Mouse (Mus musculus): Measurements from ENCODE around the gene Slc12a8. TPM values are rescaled to one million over a fixed set of nuclear protein-coding genes. Genes with fewer than 3 reads are reported as not detected.

Slc12a8 gene
- total and polyA plus RNA-seq, 2 experiments from 2014 or later = 0.71 to 1.1 TPM

DNA sequence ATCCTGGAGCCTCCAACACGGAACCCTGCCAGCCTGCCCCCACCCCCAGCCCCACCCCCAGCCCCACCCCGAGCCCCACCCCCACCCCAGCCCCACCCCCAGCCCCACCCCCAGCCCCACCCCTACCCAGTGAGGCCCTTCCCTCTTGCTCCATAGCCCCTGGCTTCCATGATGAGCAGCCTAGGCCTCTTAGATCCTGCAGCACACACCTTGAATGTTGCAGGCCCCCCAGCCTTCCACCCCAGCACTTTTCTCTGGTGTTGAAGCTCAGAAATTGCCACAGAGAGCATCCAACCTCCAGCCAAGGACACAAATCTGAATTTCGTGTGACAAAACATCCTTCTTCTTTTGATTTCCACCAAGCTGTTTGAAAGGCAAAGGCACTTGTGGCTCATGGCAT, 104.7 kb downstream of the Slc12a8 start:
- H3K27ac ChIP-seq (ENCODE audit: low read depth, low read length) = no peak overlapping the region
- H3K9me3 ChIP-seq (ENCODE audit: low read length) = no peaks in the 10 kb centered on the region
- WGBS = 77% methylated on average over 2 of the region's 3 CpGs
- TF ChIP-seq CTCF (IDR thresholded peaks at IDR 0.05) = no peak
- H3K27me3 ChIP-seq (ENCODE audit: insufficient read depth, low read length) = no peaks in the 10 kb centered on the region
- ATAC-seq (ENCODE audit: low FRiP score) = no peak
- H3K9ac ChIP-seq (replicated peaks; ENCODE audit: low read length, poor library complexity, severe bottlenecking) = no peak overlapping the region
- no peak overlapping the region for H3K4me3 ChIP-seq (ENCODE audit: low read depth, low read length)
- no peaks in the 10 kb centered on the region for H3K4me1 ChIP-seq (ENCODE audit: insufficient read depth, low read length)
- H3K36me3 ChIP-seq (ENCODE audit: insufficient read depth, low read length) = no peaks in the 10 kb centered on the region
- no peak for DNase-seq (ENCODE audit: low spot score)
- H3K4me2 ChIP-seq (ENCODE audit: low read depth, low read length, poor library complexity, severe bottlenecking) = no peak overlapping the region

DNA sequence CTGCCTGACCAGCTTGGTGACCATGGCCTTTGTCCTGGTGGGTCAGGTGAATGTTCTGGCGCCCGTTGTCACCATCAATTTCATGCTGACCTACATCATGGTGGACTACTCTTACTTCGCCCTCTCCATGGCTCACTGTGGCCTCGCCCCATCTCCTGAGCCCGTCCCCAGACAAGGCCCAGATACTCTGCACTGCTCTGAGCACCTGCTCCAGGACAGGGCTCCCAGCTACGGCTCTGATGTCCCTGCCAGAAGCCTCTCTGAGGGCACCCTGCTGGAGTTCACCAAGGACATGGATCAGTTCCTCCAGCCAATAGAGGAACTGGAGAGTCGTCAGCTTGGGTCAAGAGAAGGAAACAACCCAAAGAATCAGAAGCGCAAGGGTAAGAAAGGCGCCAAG, 107.5 kb downstream of the Slc12a8 start:
- ATAC-seq (ENCODE audit: low FRiP score) (no peak), DNase-seq (ENCODE audit: low spot score) (no peak)
- no peak overlapping the region for H3K9ac ChIP-seq (replicated peaks; ENCODE audit: low read length, poor library complexity, severe bottlenecking)
- WGBS = 94% methylated on average over 9 of the region's 9 CpGs
- H3K36me3 ChIP-seq (ENCODE audit: insufficient read depth, low read length) = no peaks in the 10 kb centered on the region
- no peak overlapping the region for H3K4me2 ChIP-seq (ENCODE audit: low read depth, low read length, poor library complexity, severe bottlenecking)
- no peaks in the 10 kb centered on the region for H3K9me3 ChIP-seq (ENCODE audit: low read length)
- H3K4me1 ChIP-seq (ENCODE audit: insufficient read depth, low read length) = no peaks in the 10 kb centered on the region
- H3K4me3 ChIP-seq (ENCODE audit: low read depth, low read length) = no peak overlapping the region
- H3K27me3 ChIP-seq (ENCODE audit: insufficient read depth, low read length) = no peaks in the 10 kb centered on the region
- H3K27ac ChIP-seq (ENCODE audit: low read depth, low read length) = no peak overlapping the region
- no peak for TF ChIP-seq CTCF (IDR thresholded peaks at IDR 0.05)

- TF ChIP-seq CTCF (IDR thresholded peaks at IDR 0.05) = no peak
These were observed 112.4 kb downstream of the Slc12a8 start for GRCm38 (mm10) chr16:33629539-33629938.

DNA sequence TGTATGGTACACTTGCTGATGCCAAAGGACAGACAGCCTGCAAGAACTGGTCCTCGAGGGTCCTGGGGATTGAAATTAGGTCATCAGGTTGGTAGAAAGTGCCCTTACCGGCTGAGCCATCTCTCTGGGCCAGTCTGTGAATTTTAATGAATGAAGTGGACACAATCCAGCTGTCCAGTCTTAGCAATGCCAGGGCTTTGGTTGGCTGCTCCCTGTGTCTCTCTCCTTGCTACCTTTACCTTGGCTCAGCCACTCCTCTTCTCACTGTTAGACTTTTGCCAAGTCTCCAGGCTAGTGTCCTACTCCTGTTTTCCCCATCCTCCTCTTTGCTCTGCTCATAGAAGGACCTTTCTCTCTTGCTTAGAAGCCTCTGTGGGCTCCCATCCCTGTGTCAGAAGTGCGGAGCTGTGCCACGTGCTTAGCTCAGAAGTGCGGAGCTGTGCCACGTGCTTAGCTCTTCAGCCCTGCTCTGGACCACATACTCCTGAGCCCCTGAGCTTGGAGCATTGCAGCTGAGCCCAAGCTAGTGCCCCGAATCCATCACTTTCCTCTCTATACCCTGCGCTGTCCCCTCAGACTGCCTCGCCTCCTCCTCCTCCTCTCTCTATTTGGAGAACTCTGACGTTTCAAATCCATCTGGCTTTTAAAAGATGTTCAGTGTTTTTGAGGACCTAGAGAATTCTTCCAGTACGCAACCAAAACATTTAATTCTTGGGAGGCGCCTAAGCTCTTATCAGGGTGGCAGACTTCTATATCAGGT, 118.9 kb downstream of the Slc12a8 start:
- Histone ChIP-seq H3K4me1 (ENCODE audit: insufficient read depth, low read length) (no peaks in the 10 kb centered on the region), H3K4me3 (ENCODE audit: low read depth, low read length) (no peak overlapping the region), H3K9me3 (ENCODE audit: low read length) (no peaks in the 10 kb centered on the region), H3K9ac (replicated peaks; ENCODE audit: low read length, poor library complexity, severe bottlenecking) (no peak overlapping the region), H3K27ac (ENCODE audit: low read depth, low read length) (no peak overlapping the region), H3K4me2 (ENCODE audit: low read depth, low read length, poor library complexity, severe bottlenecking) (no peak overlapping the region), H3K36me3 (ENCODE audit: insufficient read depth, low read length) (no peaks in the 10 kb centered on the region), H3K27me3 (ENCODE audit: insufficient read depth, low read length) (no peaks in the 10 kb centered on the region)
- TF ChIP-seq CTCF (IDR thresholded peaks at IDR 0.05) = no peak
- DNase-seq (ENCODE audit: low spot score) = no peak
- WGBS = 81% methylated on average over 12 of the region's 12 CpGs
- ATAC-seq (ENCODE audit: low FRiP score) = no peak

More at GRCm38 (mm10) chr16:33629539-33629938, 112.4 kb downstream of the Slc12a8 start:
- DNase-seq (ENCODE audit: low spot score) (no peak), ATAC-seq (ENCODE audit: low FRiP score) (no peak)
- no peaks in the 10 kb centered on the region for H3K4me1 ChIP-seq (ENCODE audit: insufficient read depth, low read length)
- no peaks in the 10 kb centered on the region for H3K27me3 ChIP-seq (ENCODE audit: insufficient read depth, low read length)
- no peak overlapping the region for H3K27ac ChIP-seq (ENCODE audit: low read depth, low read length)
- H3K4me3 ChIP-seq (ENCODE audit: low read depth, low read length) = no peak overlapping the region
- H3K9me3 ChIP-seq (ENCODE audit: low read length) = no peaks in the 10 kb centered on the region
- no peak overlapping the region for H3K9ac ChIP-seq (replicated peaks; ENCODE audit: low read length, poor library complexity, severe bottlenecking)
- H3K4me2 ChIP-seq (ENCODE audit: low read depth, low read length, poor library complexity, severe bottlenecking) = no peak overlapping the region
- whole genome bisulfite sequencing = 95% methylated on average over 5 of the region's 5 CpGs
- H3K36me3 ChIP-seq (ENCODE audit: insufficient read depth, low read length) = no peaks in the 10 kb centered on the region

GRCm38 (mm10) chr16:33641779-33642178, 124.7 kb downstream of the Slc12a8 start:
- H3K4me2 ChIP-seq (ENCODE audit: low read depth, low read length, poor library complexity, severe bottlenecking) = no peak overlapping the region
- no peaks in the 10 kb centered on the region for H3K4me1 ChIP-seq (ENCODE audit: insufficient read depth, low read length)
- H3K4me3 ChIP-seq (ENCODE audit: low read depth, low read length) = no peak overlapping the region
- no peaks in the 10 kb centered on the region for H3K36me3 ChIP-seq (ENCODE audit: insufficient read depth, low read length)
- H3K9me3 ChIP-seq (ENCODE audit: low read length) = no peaks in the 10 kb centered on the region
- ATAC-seq (ENCODE audit: low FRiP score) (no peak), DNase-seq (ENCODE audit: low spot score) (no peak)
- H3K27ac ChIP-seq (ENCODE audit: low read depth, low read length) = no peak overlapping the region
- no peak for TF ChIP-seq CTCF (IDR thresholded peaks at IDR 0.05)
- WGBS = 62% methylated on average over 3 of the region's 3 CpGs
- no peak overlapping the region for H3K9ac ChIP-seq (replicated peaks; ENCODE audit: low read length, poor library complexity, severe bottlenecking)
- no peaks in the 10 kb centered on the region for H3K27me3 ChIP-seq (ENCODE audit: insufficient read depth, low read length)

- no peak for TF ChIP-seq CTCF (IDR thresholded peaks at IDR 0.05)
These were observed 136.0 kb downstream of the Slc12a8 start for GRCm38 (mm10) chr16:33653116-33653515.

More at GRCm38 (mm10) chr16:33653116-33653515, 136.0 kb downstream of the Slc12a8 start:
- Histone ChIP-seq H3K4me2 (ENCODE audit: low read depth, low read length, poor library complexity, severe bottlenecking) (no peak overlapping the region), H3K4me1 (ENCODE audit: insufficient read depth, low read length) (no peaks in the 10 kb centered on the region), H3K9ac (replicated peaks; ENCODE audit: low read length, poor library complexity, severe bottlenecking) (no peak overlapping the region), H3K27me3 (ENCODE audit: insufficient read depth, low read length) (no peaks in the 10 kb centered on the region), H3K4me3 (ENCODE audit: low read depth, low read length) (no peak overlapping the region), H3K9me3 (ENCODE audit: low read length) (no peaks in the 10 kb centered on the region), H3K27ac (ENCODE audit: low read depth, low read length) (no peak overlapping the region), H3K36me3 (ENCODE audit: insufficient read depth, low read length) (no peaks in the 10 kb centered on the region)
- ATAC-seq (ENCODE audit: low FRiP score) (no peak), DNase-seq (ENCODE audit: low spot score) (no peak)
- 92% methylated on average over 6 of the region's 6 CpGs for WGBS
